Mouse (Mus musculus) G1E (cell line): ENCODE data around the gene Kcnma1.

Source experiments
- CTCF ChIP-seq: IDR thresholded peaks from 2 replicates; pipeline ENCODE4 v1.5.1; 2012; ENCODE audit warnings: low read depth, low read length, inconsistent platforms, mixed read lengths
- GATA1 ChIP-seq: IDR thresholded peaks from 2 replicates; pipeline ENCODE4 v1.6.1; 2012; ENCODE audit warnings: borderline replicate concordance, low read length, inconsistent platforms, mixed read lengths
- GATA2 ChIP-seq: IDR thresholded peaks from 2 replicates; pipeline ENCODE4 v1.6.1; 2012; ENCODE audit warnings: low read depth, low read length, inconsistent platforms, borderline replicate concordance
- POLR2AphosphoS5 ChIP-seq: IDR thresholded peaks from 2 replicates; pipeline ENCODE4 v1.6.1; 2012; ENCODE audit warnings: low read depth, low read length, inconsistent platforms; ENCODE audit not compliant: insufficient replicate concordance
- TAL1 ChIP-seq: conservative IDR thresholded peaks from 2 replicates; pipeline ENCODE4 v1.6.1; 2012; ENCODE audit warnings: low read depth, low read length, inconsistent platforms, mixed read lengths

DNA sequence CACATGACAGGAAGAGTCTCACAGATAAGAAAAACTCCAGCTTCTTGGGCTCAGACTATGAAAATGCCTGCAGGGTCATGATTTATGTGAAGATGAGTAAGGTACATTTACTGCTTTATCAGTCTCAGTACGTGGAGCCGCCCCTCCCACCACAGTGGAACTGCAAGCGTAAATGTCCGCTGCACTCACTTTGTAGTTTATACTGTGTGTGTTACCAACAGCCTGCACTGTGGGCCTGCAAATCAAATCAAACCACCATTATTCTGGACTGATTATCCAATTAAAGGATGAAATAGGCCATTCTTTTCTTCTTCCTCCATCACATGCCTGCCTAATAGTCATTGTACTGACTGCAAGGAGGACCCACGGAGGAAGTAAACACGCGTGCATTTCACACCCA, 449.8 kb downstream of the Kcnma1 start:
- TF ChIP-seq GATA1 (no peak), CTCF (no peak), GATA2 (no peak), TAL1 (no peak), POLR2AphosphoS5 (no peak)
